Mouse (Mus musculus): ENCODE results near the gene Soga1.

DNA sequence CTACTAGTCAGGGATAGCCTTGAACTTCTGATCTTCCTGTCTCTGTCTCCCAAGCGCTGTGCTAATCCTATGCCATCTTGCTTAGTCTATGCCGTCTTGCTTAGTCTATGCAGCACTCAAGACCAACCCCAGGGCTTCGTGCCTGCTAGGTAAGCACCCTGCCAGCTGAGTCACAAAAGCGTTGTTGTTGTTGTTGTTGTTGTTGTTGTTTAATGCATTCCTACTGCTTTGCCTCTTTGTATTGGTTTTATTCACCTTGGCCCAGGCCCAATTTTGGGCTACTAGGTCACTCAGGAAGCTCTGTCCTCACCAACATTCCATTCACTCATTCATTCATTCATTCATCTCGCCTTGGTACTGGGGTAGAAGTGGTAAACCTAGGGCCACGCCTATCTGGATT, 23.3 kb downstream of the Soga1 start:
- TF ChIP-seq EP300 (IDR thresholded peaks at IDR 0.05; ENCODE audit: insufficient read depth, low read depth, low read length) (no peak), CTCF (IDR thresholded peaks at IDR 0.05; ENCODE audit: low read depth, low read length) (no peak), POLR2A (IDR thresholded peaks at IDR 0.05; ENCODE audit: insufficient read depth, low read length) (no peak)
